Mouse (Mus musculus) embryonic fibroblast, embryonic 13.5 days (primary cell): ENCODE results near the gene Myod1. TPM values are rescaled to one million over a fixed set of nuclear protein-coding genes. Genes with fewer than 3 reads are reported as not detected.

Experiments used
- H3K27ac ChIP-seq: 2 replicates; pipeline ENCODE4 v1.5.1; 2012; ENCODE audit warnings: low read length, control low read depth, inconsistent platforms; ENCODE audit not compliant: insufficient read depth
- H3K4me1 ChIP-seq: 2 replicates; pipeline ENCODE4 v1.6.1; 2011; ENCODE audit warnings: low read length; ENCODE audit not compliant: control insufficient read depth, insufficient read depth
- H3K4me3 ChIP-seq: 2 replicates; pipeline ENCODE4 v1.5.1; 2011; ENCODE audit warnings: mild to moderate bottlenecking, control low read depth, low read length; ENCODE audit not compliant: insufficient read depth
- CTCF ChIP-seq: IDR thresholded peaks from 2 replicates; pipeline ENCODE4 v1.5.1; 2011; ENCODE audit warnings: mild to moderate bottlenecking, control low read depth, low read length, moderate library complexity, borderline replicate concordance; ENCODE audit not compliant: insufficient read depth
- POLR2A ChIP-seq: IDR thresholded peaks from 2 replicates; pipeline ENCODE4 v1.6.1; 2011; ENCODE audit warnings: low read depth, mild to moderate bottlenecking, control low read depth, low read length, moderate library complexity
- polyA plus RNA-seq: library from polyadenylated mRNA; stranded (reverse); fragments of >200 nt; gene quantifications from 2 replicates; pipeline ENCODE4 v1.2.4, GENCODE M21; 2011; ENCODE audit warnings: low read depth; ENCODE audit not compliant: missing spikeins, insufficient read length

Myod1 gene
- polyA plus RNA-seq: not detected in 2 replicates

- Histone ChIP-seq H3K27ac (no peak within 1 kb of the TSS), H3K4me1 (no peaks in the 10 kb centered on the region), H3K4me3 (no peak within 1 kb of the TSS)
- no peak for TF ChIP-seq POLR2A
- no peak for TF ChIP-seq CTCF
Observed at GRCm38 (mm10) chr7:46376172-46377007, at the start of gene Myod1. Myod1 (plus strand) TSS chr7:46376474.

GRCm38 (mm10) chr7:46327896-46328295, 48.4 kb upstream of the Myod1 start:
- H3K4me3 ChIP-seq: no peak overlapping the region
- TF ChIP-seq CTCF (no peak), POLR2A (no peak)

GRCm38 (mm10) chr7:46337397-46337796, 38.9 kb upstream of the Myod1 start:
- TF ChIP-seq CTCF (no peak), POLR2A (no peak)
- Histone ChIP-seq H3K4me1 (no peaks in the 10 kb centered on the region), H3K27ac (no peak overlapping the region), H3K4me3 (no peak overlapping the region)

More at GRCm38 (mm10) chr7:46327896-46328295, 48.4 kb upstream of the Myod1 start:
- no peak overlapping the region for H3K27ac ChIP-seq
- no peaks in the 10 kb centered on the region for H3K4me1 ChIP-seq

- Histone ChIP-seq H3K27ac (no peak overlapping the region), H3K4me1 (no peaks in the 10 kb centered on the region), H3K4me3 (no peak overlapping the region)
- TF ChIP-seq POLR2A: no peak
- TF ChIP-seq CTCF: no peak
Observed at GRCm38 (mm10) chr7:46339818-46340217, 36.5 kb upstream of the Myod1 start.

- TF ChIP-seq CTCF (no peak), POLR2A (no peak)
- no peaks in the 10 kb centered on the region for H3K4me1 ChIP-seq
- no peak overlapping the region for H3K27ac ChIP-seq
- H3K4me3 ChIP-seq: no peak overlapping the region
Observed at GRCm38 (mm10) chr7:46340295-46340694, 36.0 kb upstream of the Myod1 start.

- H3K27ac ChIP-seq: no peak overlapping the region
- TF ChIP-seq CTCF (no peak), POLR2A (no peak)
- no peaks in the 10 kb centered on the region for H3K4me1 ChIP-seq
- H3K4me3 ChIP-seq: no peak overlapping the region
Observed at GRCm38 (mm10) chr7:46341471-46341870, 34.8 kb upstream of the Myod1 start.

- Histone ChIP-seq H3K4me1 (no peaks in the 10 kb centered on the region), H3K4me3 (no peak overlapping the region), H3K27ac (no peak overlapping the region)
- TF ChIP-seq POLR2A (no peak), CTCF (no peak)
Observed at GRCm38 (mm10) chr7:46347692-46348091, 28.6 kb upstream of the Myod1 start.

GRCm38 (mm10) chr7:46348813-46349212, 27.5 kb upstream of the Myod1 start:
- TF ChIP-seq CTCF: no peak
- TF ChIP-seq POLR2A: no peak
- H3K4me3 ChIP-seq: no peak overlapping the region
- no peaks in the 10 kb centered on the region for H3K4me1 ChIP-seq
- no peak overlapping the region for H3K27ac ChIP-seq

GRCm38 (mm10) chr7:46350119-46350702, 26.1 kb upstream of the Myod1 start:
- no peak for TF ChIP-seq CTCF
- TF ChIP-seq POLR2A: no peak
- Histone ChIP-seq H3K27ac (no peak overlapping the region), H3K4me1 (no peaks in the 10 kb centered on the region), H3K4me3 (no peak overlapping the region)

- H3K27ac ChIP-seq: no peak overlapping the region
- TF ChIP-seq POLR2A (no peak), CTCF (no peak)
- H3K4me3 ChIP-seq: no peak overlapping the region
- no peaks in the 10 kb centered on the region for H3K4me1 ChIP-seq
Observed at GRCm38 (mm10) chr7:46352748-46353147, 23.5 kb upstream of the Myod1 start.
